Mouse (Mus musculus) C2C12 (cell line): ENCODE results near the gene Cecr2.

ENCODE experiments used
- CTCF ChIP-seq: IDR thresholded peaks from one replicate; pipeline ENCODE4 v1.5.1; 2011; ENCODE audit not compliant: control insufficient read depth, insufficient read depth, insufficient read length
- MAX ChIP-seq: IDR thresholded peaks from one replicate; pipeline ENCODE4 v1.6.1; 2011; ENCODE audit warnings: mild to moderate bottlenecking, control low read depth

- TF ChIP-seq CTCF (no peak), MAX (no peak)
Observed at GRCm38 (mm10) chr6:120666761-120667421, 722 bp downstream of the Cecr2 start.
